Mouse (Mus musculus): ENCODE results near the gene Slc7a8.
A peak's percentile ranks its signal among the peaks of the same experiment; 100 is the strongest.

Gene Slc7a8

DNA sequence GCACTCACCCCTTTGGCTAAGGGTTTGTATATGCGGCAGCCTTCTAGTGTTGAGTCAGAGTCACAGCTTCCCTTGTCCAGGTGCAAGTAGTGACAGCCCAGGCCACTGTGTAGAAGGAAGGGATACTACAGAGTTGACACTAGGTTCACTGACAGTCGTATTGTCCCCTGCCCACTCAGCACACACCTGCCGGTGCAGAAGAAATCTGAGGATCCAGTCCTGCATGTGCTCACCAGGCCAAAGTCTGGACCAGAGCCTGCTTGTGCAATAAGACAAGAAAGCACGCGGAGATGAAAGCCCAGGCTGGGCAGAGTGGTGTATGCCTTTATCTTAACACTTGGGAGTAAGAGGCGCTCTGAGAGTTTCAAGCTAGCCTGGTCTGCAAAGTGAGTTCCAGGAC lies 86.7 kb downstream of the Slc7a8 start:
- no peak for DNase-seq

DNA sequence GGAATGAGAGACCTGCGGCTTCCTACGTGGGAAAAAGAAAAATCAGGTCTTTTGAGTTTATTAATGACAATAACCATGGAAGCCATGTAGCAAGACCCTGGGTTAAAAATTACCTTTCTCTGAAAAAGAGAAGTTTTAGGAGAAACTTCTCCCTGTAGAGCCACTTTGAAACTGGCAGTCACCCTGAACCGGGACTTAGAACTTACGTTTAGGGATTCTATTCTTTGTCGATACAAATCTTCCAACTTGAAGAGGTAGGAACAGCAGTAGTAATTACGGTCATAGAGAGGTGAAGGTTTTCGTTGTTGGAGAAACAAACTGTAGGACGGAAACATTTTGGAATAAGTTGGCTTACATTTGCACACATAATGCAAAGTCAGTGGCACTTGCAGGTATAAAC lies 94.5 kb downstream of the Slc7a8 start:
- no peak for DNase-seq

DNA sequence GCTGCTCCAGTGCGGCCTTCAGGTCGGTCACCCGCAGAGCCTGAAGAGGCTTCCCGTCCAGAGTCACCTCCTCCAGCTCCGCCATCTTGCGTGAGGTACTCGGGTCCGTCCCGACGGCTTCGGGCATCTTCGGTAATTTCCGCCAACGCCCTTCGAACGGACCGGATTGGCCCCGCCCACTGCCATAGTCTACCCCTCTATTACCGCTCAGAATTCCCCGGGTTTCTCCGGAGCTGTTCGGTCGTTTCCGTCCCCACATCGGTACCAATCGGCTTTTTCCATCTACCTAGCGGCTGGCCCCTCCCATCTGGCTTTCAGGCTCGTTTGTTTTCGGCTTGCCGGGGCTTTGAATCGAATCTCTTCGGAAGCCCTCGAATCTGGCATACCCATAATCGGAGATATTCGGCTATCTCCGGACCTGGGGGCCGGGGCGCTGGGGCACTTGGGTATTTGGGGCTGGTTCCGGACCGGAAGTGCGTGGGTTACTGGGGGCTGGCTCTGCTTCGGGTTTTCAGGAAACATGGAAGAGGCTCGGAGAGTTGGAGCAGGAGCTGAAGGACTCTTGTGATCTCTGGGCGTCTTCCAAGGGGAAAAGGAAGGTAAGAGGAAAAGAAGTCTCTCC lies 95.1 kb downstream of the Slc7a8 start, which contains the start of gene Acin1:
Gene Acin1 (minus strand): TSS at position 410 of the 622 bp plus-strand sequence.
- DNase-seq = peak; percentile 100

GRCm38 (mm10) chr14:54686063-54686521 lies 95.7 kb downstream of the Slc7a8 start, which contains the start of gene 1700123O20Rik:
Gene 1700123O20Rik, plus strand, starts transcription at chr14:54686216.
- DNase-seq = no peak

DNA sequence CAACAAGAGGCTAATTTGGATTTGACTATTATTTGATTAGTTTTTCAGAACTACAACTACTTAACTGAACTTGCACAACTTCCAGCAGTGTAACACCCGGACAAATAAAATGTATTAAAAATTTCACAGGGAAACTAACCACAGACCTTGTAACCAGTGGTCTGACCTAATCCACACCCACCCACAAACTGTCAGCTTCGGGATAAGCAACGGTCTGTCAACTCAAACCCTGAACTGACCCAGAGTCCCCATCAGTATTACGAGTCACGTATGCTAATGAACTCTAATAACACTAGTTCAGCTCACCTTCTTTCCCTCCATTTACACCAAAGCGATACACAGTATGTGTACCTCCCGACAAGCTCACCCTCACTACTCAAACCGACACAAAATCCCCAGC lies 96.3 kb downstream of the Slc7a8 start:
- no peak for DNase-seq

DNA sequence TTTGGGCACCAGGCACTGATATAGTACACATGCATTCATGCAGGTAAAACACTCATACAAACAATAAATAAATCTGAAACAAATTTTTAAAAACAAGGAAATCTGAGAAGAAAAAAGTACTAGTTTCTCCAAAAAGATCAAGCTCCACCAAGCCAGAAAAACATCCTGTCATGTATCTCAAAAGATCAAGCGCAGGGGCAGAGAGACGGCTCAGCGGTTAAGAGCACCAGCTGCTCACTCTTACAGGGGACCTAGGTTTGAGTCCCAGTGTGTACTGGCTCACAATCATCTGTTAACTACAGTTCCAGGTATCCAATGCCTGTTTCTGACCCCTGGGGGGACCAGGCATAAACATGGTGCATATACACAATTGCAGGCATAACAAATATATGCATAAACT lies 99.3 kb downstream of the Slc7a8 start:
- DNase-seq = no peak

GRCm38 (mm10) chr14:54678657-54679304 lies 103.0 kb downstream of the Slc7a8 start:
- DNase-seq = no peak

GRCm38 (mm10) chr14:54676290-54676689 lies 105.5 kb downstream of the Slc7a8 start:
- no peak for DNase-seq

GRCm38 (mm10) chr14:54674317-54674716 lies 107.4 kb downstream of the Slc7a8 start:
- no peak for DNase-seq

All from cerebellum, postnatal 25 days (tissue).